Mouse (Mus musculus): Measurements from ENCODE around the gene Lrrtm3. TPM values are rescaled to one million over a fixed set of nuclear protein-coding genes. Genes with fewer than 3 reads are reported as not detected.

Gene Lrrtm3
- total and polyA plus RNA-seq, 2 experiments from 2014 or later = 33.0 to 36.9 TPM

- Histone ChIP-seq H3K36me3 (ENCODE audit: insufficient read depth, low read length) (no peaks in the 10 kb centered on the region), H3K27me3 (ENCODE audit: insufficient read depth, low read length) (no peaks in the 10 kb centered on the region), H3K9ac (replicated peaks; ENCODE audit: low read length) (no peak overlapping the region), H3K4me1 (ENCODE audit: insufficient read depth, low read length) (no peaks in the 10 kb centered on the region), H3K4me3 (ENCODE audit: low read length) (no peak overlapping the region), H3K9me3 (ENCODE audit: low read length) (no peaks in the 10 kb centered on the region), H3K27ac (no peak overlapping the region), H3K4me2 (ENCODE audit: low read depth, low read length) (no peak overlapping the region)
- TF ChIP-seq CTCF (IDR thresholded peaks at IDR 0.05; ENCODE audit: low read depth) = no peak
- WGBS = 75% methylated on average over 6 of the region's 6 CpGs
- ATAC-seq (no peak), DNase-seq (ENCODE audit: low spot score) (no peak)
Observed at GRCm38 (mm10) chr10:64049151-64049550, 40.9 kb downstream of the Lrrtm3 start.

GRCm38 (mm10) chr10:64041892-64042291 is 48.2 kb downstream of the Lrrtm3 start:
- Histone ChIP-seq H3K36me3 (ENCODE audit: insufficient read depth, low read length) (no peaks in the 10 kb centered on the region), H3K27ac (0 out of 2 replicates have a peak overlapping the region, but pooled peaks have one; percentile 32), H3K4me1 (ENCODE audit: insufficient read depth, low read length) (0 out of 2 replicates have a peak, but pooled peaks cover 2% of the 10 kb centered on the region), H3K9ac (replicated peaks; ENCODE audit: low read length) (no peak overlapping the region), H3K27me3 (ENCODE audit: insufficient read depth, low read length) (no peaks in the 10 kb centered on the region), H3K9me3 (ENCODE audit: low read length) (no peaks in the 10 kb centered on the region), H3K4me2 (ENCODE audit: low read depth, low read length) (no peak overlapping the region), H3K4me3 (ENCODE audit: low read length) (no peak overlapping the region)
- WGBS = 50% methylated on average over 11 of the region's 11 CpGs
- ATAC-seq (no peak), DNase-seq (ENCODE audit: low spot score) (peak; percentile 36)
- no peak for TF ChIP-seq CTCF (IDR thresholded peaks at IDR 0.05; ENCODE audit: low read depth)

- H3K4me1 ChIP-seq (ENCODE audit: insufficient read depth, low read length) = 0 out of 2 replicates have a peak, but pooled peaks cover 2% of the 10 kb centered on the region
- no peak overlapping the region for H3K4me3 ChIP-seq (ENCODE audit: low read length)
- no peak overlapping the region for H3K4me2 ChIP-seq (ENCODE audit: low read depth, low read length)
- H3K27ac ChIP-seq = 0 out of 2 replicates have a peak overlapping the region, but pooled peaks have one; percentile 32
- no peak for TF ChIP-seq CTCF (IDR thresholded peaks at IDR 0.05; ENCODE audit: low read depth)
- H3K36me3 ChIP-seq (ENCODE audit: insufficient read depth, low read length) = no peaks in the 10 kb centered on the region
- no peaks in the 10 kb centered on the region for H3K9me3 ChIP-seq (ENCODE audit: low read length)
- H3K27me3 ChIP-seq (ENCODE audit: insufficient read depth, low read length) = no peaks in the 10 kb centered on the region
- 64% methylated on average over 7 of the region's 7 CpGs for WGBS
- ATAC-seq (no peak), DNase-seq (ENCODE audit: low spot score) (peak; percentile 16)
- H3K9ac ChIP-seq (replicated peaks; ENCODE audit: low read length) = no peak overlapping the region
Observed at GRCm38 (mm10) chr10:64041218-64041617, 48.9 kb downstream of the Lrrtm3 start.

GRCm38 (mm10) chr10:64039760-64040535 is 50.1 kb downstream of the Lrrtm3 start:
- Histone ChIP-seq H3K4me3 (ENCODE audit: low read length) (no peak overlapping the region), H3K27me3 (ENCODE audit: insufficient read depth, low read length) (no peaks in the 10 kb centered on the region), H3K27ac (peak overlapping the region; percentile 49; the same call in 1 of the 2 replicates), H3K4me2 (ENCODE audit: low read depth, low read length) (no peak overlapping the region), H3K9ac (replicated peaks; ENCODE audit: low read length) (no peak overlapping the region), H3K9me3 (ENCODE audit: low read length) (no peaks in the 10 kb centered on the region), H3K36me3 (ENCODE audit: insufficient read depth, low read length) (no peaks in the 10 kb centered on the region), H3K4me1 (ENCODE audit: insufficient read depth, low read length) (0 out of 2 replicates have a peak, but pooled peaks cover 2% of the 10 kb centered on the region)
- peak; percentile 90 for ATAC-seq
- TF ChIP-seq CTCF (IDR thresholded peaks at IDR 0.05; ENCODE audit: low read depth) = no peak
- peak; percentile 72 for DNase-seq (ENCODE audit: low spot score)
- WGBS = 55% methylated on average over 17 of the region's 17 CpGs

- TF ChIP-seq CTCF (IDR thresholded peaks at IDR 0.05; ENCODE audit: low read depth) = no peak
- H3K27me3 ChIP-seq (ENCODE audit: insufficient read depth, low read length) = no peaks in the 10 kb centered on the region
- H3K4me3 ChIP-seq (ENCODE audit: low read length) = no peak overlapping the region
- DNase-seq (ENCODE audit: low spot score) (no peak), ATAC-seq (no peak)
- no peak overlapping the region for H3K27ac ChIP-seq
- H3K9me3 ChIP-seq (ENCODE audit: low read length) = no peaks in the 10 kb centered on the region
- no peaks in the 10 kb centered on the region for H3K4me1 ChIP-seq (ENCODE audit: insufficient read depth, low read length)
- no peaks in the 10 kb centered on the region for H3K36me3 ChIP-seq (ENCODE audit: insufficient read depth, low read length)
- H3K4me2 ChIP-seq (ENCODE audit: low read depth, low read length) = no peak overlapping the region
- no peak overlapping the region for H3K9ac ChIP-seq (replicated peaks; ENCODE audit: low read length)
Observed at GRCm38 (mm10) chr10:64030901-64031300, 59.2 kb downstream of the Lrrtm3 start.

- DNase-seq (ENCODE audit: low spot score) (no peak), ATAC-seq (no peak)
- no peak overlapping the region for H3K4me2 ChIP-seq (ENCODE audit: low read depth, low read length)
- no peaks in the 10 kb centered on the region for H3K4me1 ChIP-seq (ENCODE audit: insufficient read depth, low read length)
- no peaks in the 10 kb centered on the region for H3K9me3 ChIP-seq (ENCODE audit: low read length)
- WGBS = 70% methylated on average over 6 of the region's 6 CpGs
- H3K36me3 ChIP-seq (ENCODE audit: insufficient read depth, low read length) = no peaks in the 10 kb centered on the region
- no peak for TF ChIP-seq CTCF (IDR thresholded peaks at IDR 0.05; ENCODE audit: low read depth)
- H3K9ac ChIP-seq (replicated peaks; ENCODE audit: low read length) = no peak overlapping the region
- no peaks in the 10 kb centered on the region for H3K27me3 ChIP-seq (ENCODE audit: insufficient read depth, low read length)
- H3K27ac ChIP-seq = no peak overlapping the region
- H3K4me3 ChIP-seq (ENCODE audit: low read length) = no peak overlapping the region
Observed at GRCm38 (mm10) chr10:64023340-64023739, 66.7 kb downstream of the Lrrtm3 start.

GRCm38 (mm10) chr10:64020347-64020746 is 69.7 kb downstream of the Lrrtm3 start:
- Histone ChIP-seq H3K9ac (replicated peaks; ENCODE audit: low read length) (no peak overlapping the region), H3K36me3 (ENCODE audit: insufficient read depth, low read length) (no peaks in the 10 kb centered on the region), H3K4me3 (ENCODE audit: low read length) (no peak overlapping the region), H3K4me2 (ENCODE audit: low read depth, low read length) (no peak overlapping the region), H3K27me3 (ENCODE audit: insufficient read depth, low read length) (no peaks in the 10 kb centered on the region), H3K27ac (no peak overlapping the region), H3K4me1 (ENCODE audit: insufficient read depth, low read length) (no peaks in the 10 kb centered on the region), H3K9me3 (ENCODE audit: low read length) (no peaks in the 10 kb centered on the region)
- WGBS = 87% methylated on average over 1 of the region's 1 CpGs
- DNase-seq (ENCODE audit: low spot score) (no peak), ATAC-seq (no peak)
- no peak for TF ChIP-seq CTCF (IDR thresholded peaks at IDR 0.05; ENCODE audit: low read depth)
